ENCODE assay signal across 21 mouse cellular contexts in the genomic region with DNA sequence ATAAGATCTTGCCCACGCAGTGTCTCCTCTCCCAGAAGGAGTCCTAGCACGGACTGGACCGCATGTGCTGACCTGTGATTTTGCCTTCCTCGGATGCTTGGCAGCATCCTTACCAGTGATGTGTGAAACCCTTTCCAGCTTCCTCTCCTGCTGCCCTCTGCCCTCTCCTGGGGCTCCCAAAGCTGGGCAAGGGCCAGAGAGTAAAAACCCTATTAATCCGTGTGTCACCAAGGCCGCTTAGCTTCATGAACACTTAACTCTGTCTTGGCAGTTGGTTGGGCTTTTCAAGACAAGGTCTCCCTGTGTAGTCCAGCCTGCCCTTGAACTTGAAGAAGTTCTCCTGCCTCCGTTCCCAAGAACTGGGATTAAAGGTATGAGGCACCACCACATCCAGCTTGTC.
DNase-seq lines count a peak whose midpoint lies in the region; ATAC-seq and TF ChIP-seq lines count a peak whose summit lies in the region.
"Had no signal": no experiment of that assay in that cellular context is flagged by ENCODE, and none has a peak within 500 bp of the region (broad histone marks: within the 10 kb centered on the region; RNA-seq: fewer than 3 reads in every experiment).

No protein-coding gene starts in this region.

- H3K9ac ChIP-seq in heart, embryonic 11.5 days (ENCODE audit: low read depth, low read length), result no peak overlapping the region
- no peak overlapping the region for H3K9ac ChIP-seq in liver, embryonic 11.5 days (ENCODE audit: low read depth, low read length)
- H3K9ac ChIP-seq in liver, postnatal 0 days (replicated peaks), result no peak overlapping the region
- peak overlapping the region; percentile 61; the same call in 1 of the 2 replicates for H3K9ac ChIP-seq in liver, embryonic 14.5 days (replicated peaks)
- H3K9ac ChIP-seq: forebrain, postnatal 0 days; midbrain, embryonic 12.5 days; neural tube, embryonic 13.5 days had no signal

- no peaks in the 10 kb centered on the region for H3K27me3 ChIP-seq in heart, embryonic 11.5 days (ENCODE audit: control insufficient read depth, insufficient read depth, low read length)
- no peaks in the 10 kb centered on the region for H3K27me3 ChIP-seq in liver, embryonic 11.5 days (replicated peaks; ENCODE audit: control insufficient read depth, insufficient read depth, low read length)
- no peaks in the 10 kb centered on the region for H3K27me3 ChIP-seq in liver, postnatal 0 days (ENCODE audit: insufficient read depth, low read length)
- H3K27me3 ChIP-seq in liver, embryonic 14.5 days (ENCODE audit: control insufficient read depth, insufficient read depth, low read length), result no peaks in the 10 kb centered on the region
- H3K27me3 ChIP-seq: heart, embryonic 13.5 days; midbrain, embryonic 12.5 days; neural tube, embryonic 13.5 days had no signal

- intact Hi-C loops in left cerebral cortex, postnatal 25 days (cut with DNase I), result no loop called here

- no peak for DNase-seq in heart, adult 9 months (ENCODE audit: low spot score in 2 of 2)
- no peak for DNase-seq in liver, embryonic 11.5 days (ENCODE audit: low spot score)
- no peak for DNase-seq in liver, postnatal 0 days
- DNase-seq in adrenal gland, postnatal 25 days, result peak; percentile 47
- no peak for DNase-seq in liver, embryonic 14.5 days (ENCODE audit: low read depth in 3 of 3, low spot score in 3 of 3)
- no peak for DNase-seq in retina, embryonic 14.5 days (ENCODE audit: low spot score)
- no peak for DNase-seq in left cerebral cortex, postnatal 25 days (ENCODE audit: low spot score in 2 of 2)
- DNase-seq: B cell, adult 2 months; cerebellum, adult 2 months; forebrain, postnatal 0 days; gastrocnemius, postnatal 14 days; heart, postnatal 36 days; lung, postnatal 36 days; right cerebral cortex, postnatal 25 days had no signal

- no peak overlapping the region for H3K4me3 ChIP-seq in heart, embryonic 11.5 days (ENCODE audit: low read depth, low read length)
- H3K4me3 ChIP-seq in liver, embryonic 11.5 days (ENCODE audit: low read depth, low read length), result no peak overlapping the region
- H3K4me3 ChIP-seq in liver, postnatal 0 days (ENCODE audit: low read depth, low read length), result no peak overlapping the region
- no peak overlapping the region for H3K4me3 ChIP-seq in liver, embryonic 14.5 days (ENCODE audit: insufficient read depth in 1 of 2, low read depth in 2 of 2, low read length in 2 of 2)
- H3K4me3 ChIP-seq: heart, embryonic 13.5 days; midbrain, embryonic 12.5 days; neural tube, embryonic 13.5 days had no signal

- peaks cover 12% of the 10 kb centered on the region for H3K36me3 ChIP-seq in heart, embryonic 11.5 days (ENCODE audit: control insufficient read depth, insufficient read depth, low read length)
- H3K36me3 ChIP-seq in liver, embryonic 11.5 days (ENCODE audit: control insufficient read depth, insufficient read depth, low read length), result peaks cover 8% of the 10 kb centered on the region
- peaks cover 22% of the 10 kb centered on the region for H3K36me3 ChIP-seq in liver, postnatal 0 days (replicated peaks; ENCODE audit: insufficient read depth, low read length)
- no peaks in the 10 kb centered on the region for H3K36me3 ChIP-seq in liver, embryonic 14.5 days (replicated peaks; ENCODE audit: control insufficient read depth, insufficient read depth, low read depth)
- H3K36me3 ChIP-seq: midbrain, embryonic 12.5 days had no signal

- no peak for TF ChIP-seq EP300 in liver, postnatal 0 days (IDR thresholded peaks at IDR 0.05; ENCODE audit: low read depth)
- TF ChIP-seq EP300 in liver, embryonic 14.5 days (IDR thresholded peaks at IDR 0.05; ENCODE audit: low read depth), result no peak

- WGBS in heart, embryonic 11.5 days (ENCODE audit: insufficient replicate concordance), result 59% methylated on average over 7 of the region's 7 CpGs
- WGBS in liver, embryonic 11.5 days, result 80% methylated on average over 7 of the region's 7 CpGs
- 79% methylated on average over 7 of the region's 7 CpGs for WGBS in liver, postnatal 0 days (ENCODE audit: insufficient replicate concordance)
- WGBS in liver, embryonic 14.5 days (ENCODE audit: insufficient replicate concordance), result 77% methylated on average over 7 of the region's 7 CpGs

- ATAC-seq in heart, embryonic 11.5 days (replicated peaks; ENCODE audit: insufficient number of reproducible peaks, low FRiP score, low TSS enrichment), result no peak
- no peak for ATAC-seq in liver, embryonic 11.5 days (replicated peaks; ENCODE audit: low FRiP score)
- ATAC-seq in liver, postnatal 0 days, result no peak
- no peak for ATAC-seq in liver, embryonic 14.5 days (ENCODE audit: insufficient read depth)
- ATAC-seq: forebrain, postnatal 0 days; hindbrain, postnatal 0 days had no signal

- TF ChIP-seq CTCF in liver, postnatal 0 days (IDR thresholded peaks at IDR 0.05; ENCODE audit: low read depth), result no peak
- TF ChIP-seq CTCF in liver, embryonic 14.5 days (IDR thresholded peaks at IDR 0.05; ENCODE audit: low read depth), result no peak

- H3K9me3 ChIP-seq in heart, embryonic 11.5 days (replicated peaks; ENCODE audit: control insufficient read depth, low read length), result no peaks in the 10 kb centered on the region
- H3K9me3 ChIP-seq in liver, embryonic 11.5 days (ENCODE audit: control insufficient read depth, low read length), result no peaks in the 10 kb centered on the region
- no peaks in the 10 kb centered on the region for H3K9me3 ChIP-seq in liver, postnatal 0 days (ENCODE audit: low read length)
- no peaks in the 10 kb centered on the region for H3K9me3 ChIP-seq in liver, embryonic 14.5 days (ENCODE audit: control insufficient read depth, low read length)
- H3K9me3 ChIP-seq: heart, embryonic 13.5 days; midbrain, embryonic 12.5 days; neural tube, embryonic 13.5 days had no signal

- H3K27ac ChIP-seq in heart, embryonic 11.5 days (ENCODE audit: low read depth, low read length), result peak overlapping the region; percentile 41
- peak overlapping the region; percentile 68 for H3K27ac ChIP-seq in liver, embryonic 11.5 days (ENCODE audit: low read depth, low read length)
- H3K27ac ChIP-seq in liver, postnatal 0 days (ENCODE audit: low read depth), result no peak overlapping the region
- peak overlapping the region; percentile 93 for H3K27ac ChIP-seq in liver, embryonic 14.5 days
- H3K27ac ChIP-seq: hindbrain, postnatal 0 days; kidney, postnatal 0 days; midbrain, embryonic 12.5 days; neural tube, embryonic 13.5 days; stomach, postnatal 0 days had no signal

- H3K4me2 ChIP-seq in heart, embryonic 11.5 days, result no peak overlapping the region
- no peak overlapping the region for H3K4me2 ChIP-seq in liver, embryonic 11.5 days
- no peak overlapping the region for H3K4me2 ChIP-seq in liver, postnatal 0 days (ENCODE audit: low read depth, low read length)
- H3K4me2 ChIP-seq in liver, embryonic 14.5 days (ENCODE audit: low read depth), result no peak overlapping the region
- H3K4me2 ChIP-seq: heart, embryonic 13.5 days; midbrain, embryonic 12.5 days; neural tube, embryonic 13.5 days had no signal

- peaks cover 57% of the 10 kb centered on the region for H3K4me1 ChIP-seq in heart, embryonic 11.5 days (ENCODE audit: control insufficient read depth, insufficient read depth, low read length)
- peaks cover 50% of the 10 kb centered on the region for H3K4me1 ChIP-seq in liver, embryonic 11.5 days (replicated peaks; ENCODE audit: control insufficient read depth, insufficient read depth, low read length)
- H3K4me1 ChIP-seq in liver, postnatal 0 days (ENCODE audit: insufficient read depth), result peaks cover 17% of the 10 kb centered on the region
- H3K4me1 ChIP-seq in liver, embryonic 14.5 days (replicated peaks; ENCODE audit: control insufficient read depth in 2 of 2, insufficient read depth in 2 of 2, low read length in 1 of 2), result peaks cover 43 to 50% of the 10 kb centered on the region in 2 experiments
